26 mouse cellular contexts compared by ENCODE assay signal in the genomic region with DNA sequence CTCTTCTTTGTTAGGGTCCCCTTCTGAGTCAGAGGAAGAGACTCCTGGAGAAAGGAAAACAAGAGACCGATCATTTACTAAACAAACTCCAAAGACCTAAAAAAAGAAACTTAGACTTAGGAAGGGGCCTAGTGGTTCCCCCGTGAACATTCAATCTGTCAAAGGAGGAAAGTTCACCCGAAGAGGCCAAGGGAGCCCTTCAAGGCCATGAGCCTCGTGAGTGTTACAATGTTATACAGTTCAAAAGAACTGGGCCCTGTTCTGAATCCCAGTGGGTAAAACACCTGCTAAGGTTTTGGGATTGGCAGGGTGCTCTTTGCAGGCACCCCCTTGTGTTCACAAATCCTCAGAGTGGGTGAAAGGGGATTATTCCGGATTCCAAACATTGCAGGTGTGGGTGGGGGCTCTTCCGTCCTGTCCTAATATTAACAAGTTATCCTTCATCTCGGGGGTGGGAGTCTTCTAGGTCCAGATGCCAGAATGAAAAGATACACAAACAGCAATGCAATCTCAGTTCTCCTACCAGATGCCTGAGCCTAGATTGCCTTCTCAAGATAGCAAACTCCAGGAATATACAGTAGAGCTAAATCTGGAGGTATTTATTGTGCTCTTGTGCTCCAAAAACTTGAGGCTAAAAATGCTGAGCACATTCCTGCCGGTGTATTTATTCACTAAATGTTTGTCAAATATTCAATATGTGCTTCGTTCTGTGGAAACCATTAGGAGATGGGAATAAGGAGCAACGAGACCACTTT. TPM values are rescaled to one million over a fixed set of nuclear protein-coding genes. Genes with fewer than 3 reads are reported as not detected.
"Had no signal": no experiment of that assay in that cellular context is flagged by ENCODE, and none has a peak within 500 bp of the region (broad histone marks: within the 10 kb centered on the region; RNA-seq: fewer than 3 reads in every experiment).

No protein-coding gene starts in this region.

- H3K27ac ChIP-seq: heart, embryonic 10.5 days; heart, embryonic 13.5 days; heart, embryonic 15.5 days; hindbrain, embryonic 13.5 days; hindbrain, embryonic 15.5 days; hindbrain, postnatal 0 days; kidney, embryonic 15.5 days; kidney, postnatal 0 days; limb, embryonic 10.5 days; limb, embryonic 12.5 days; liver, embryonic 13.5 days; liver, embryonic 15.5 days had no signal

- ATAC-seq: hindbrain, postnatal 0 days; intestine, embryonic 16.5 days had no signal

- DNase-seq: gastrocnemius, postnatal 14 days; gastrocnemius, postnatal 36 days; heart, adult 18-20 months; heart, postnatal 14 days; heart, postnatal 36 days; kidney, adult 11 months; kidney, adult 2 months; kidney, adult 9 months; kidney, postnatal 14 days; kidney, postnatal 36 days; layer of hippocampus, adult 9-11 months; liver; liver, embryonic 13.5 days had no signal

- H3K4me3 ChIP-seq: heart, embryonic 10.5 days; heart, embryonic 13.5 days; heart, embryonic 15.5 days; hindbrain, embryonic 13.5 days; hindbrain, embryonic 15.5 days; kidney, embryonic 15.5 days; limb, embryonic 10.5 days; limb, embryonic 12.5 days; liver, embryonic 13.5 days; liver, embryonic 15.5 days had no signal

RNA-seq across cellular contexts. Expression of a gene that starts 36.3 kb away (rescaled TPM):
- total RNA-seq: hematopoietic stem cell, adult 5-6 weeks had no signal
